Mouse (Mus musculus) small intestine, adult 2 months (tissue): ENCODE measurements around the gene Psmf1. TPM values are rescaled to one million over a fixed set of nuclear protein-coding genes. Genes with fewer than 3 reads are reported as not detected.
A peak's percentile ranks its signal among the peaks of the same experiment; 100 is the strongest.

Experiments
- H3K27ac ChIP-seq: fragments of 200-500 bp; 2 replicates; pipeline ENCODE4 v1.5.1; 2012; ENCODE audit warnings: low read depth, low read length, control low read depth, inconsistent platforms; ENCODE audit not compliant: insufficient read depth
- H3K27me3 ChIP-seq: fragments of 200-500 bp; 2 replicates; pipeline ENCODE4 v1.6.1; 2012; ENCODE audit warnings: mild to moderate bottlenecking, moderate library complexity, low read length, inconsistent platforms; ENCODE audit not compliant: control insufficient read depth, insufficient read depth
- H3K36me3 ChIP-seq: fragments of 200-500 bp; 2 replicates; pipeline ENCODE4 v1.6.1; 2012; ENCODE audit warnings: mild to moderate bottlenecking, low read length, control low read depth, inconsistent platforms; ENCODE audit not compliant: control insufficient read depth, insufficient read depth
- H3K4me1 ChIP-seq: fragments of 200-500 bp; 2 replicates; pipeline ENCODE4 v1.6.1; 2012; ENCODE audit warnings: low read length, inconsistent platforms, mixed read lengths; ENCODE audit not compliant: control insufficient read depth, insufficient read depth, insufficient read length
- H3K4me3 ChIP-seq: fragments of 200-500 bp; 2 replicates; pipeline ENCODE4 v1.5.1; 2012; ENCODE audit warnings: low read depth, mild to moderate bottlenecking, control low read depth, inconsistent platforms, low read length, moderate library complexity
- CTCF ChIP-seq: fragments of 200-500 bp; IDR thresholded peaks from 2 replicates; pipeline ENCODE4 v1.5.1; 2012; ENCODE audit warnings: low read depth, mild to moderate bottlenecking, control low read depth, inconsistent platforms, low read length, moderate library complexity, mixed read lengths; ENCODE audit not compliant: insufficient replicate concordance, insufficient read length; ENCODE audit errors: extremely low read depth
- POLR2A ChIP-seq: fragments of 200-500 bp; IDR thresholded peaks from 2 replicates; pipeline ENCODE4 v1.6.1; 2012; ENCODE audit warnings: low read depth, mild to moderate bottlenecking, control low read depth, inconsistent platforms, low read length, moderate library complexity
- WGBS: fragments of 180-500 bp; shearing (Covaris S2); methylation state at CpG from one replicate; pipeline ENCODE4 v1.1.7; 2018; 5-methylcytosine and 5-hydroxymethylcytosine counted together
- polyA plus RNA-seq: library from polyadenylated mRNA; depleted of rRNA; stranded (reverse); fragments of >200 nt; gene quantifications from 2 replicates; pipeline ENCODE4 v1.2.3, GENCODE M21; 2012; rRNA removed

Psmf1 gene
- polyA plus RNA-seq, 1 experiment = 45.1 TPM

DNA sequence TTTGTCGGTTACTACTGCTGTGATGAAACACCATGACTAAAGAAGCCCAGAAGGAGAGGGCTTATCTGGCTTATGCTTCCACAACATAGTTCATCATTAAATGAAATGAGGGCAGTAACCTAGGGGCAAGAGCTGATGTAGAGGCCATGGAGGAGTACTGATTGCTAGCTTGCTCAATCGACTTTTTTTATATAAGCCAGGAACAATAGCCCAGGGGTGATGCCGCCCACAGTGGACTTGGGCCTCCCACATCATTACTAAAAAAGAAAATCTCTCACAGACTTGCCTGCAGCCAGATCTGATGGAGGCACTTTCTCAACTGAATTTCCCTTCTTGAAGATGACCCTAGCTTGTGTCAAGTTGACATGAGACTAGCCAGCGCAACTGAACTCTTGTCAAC lies 61.0 kb downstream of the Psmf1 start:
- H3K4me1 ChIP-seq = no peaks in the 10 kb centered on the region
- 73% methylated on average over 4 of the region's 4 CpGs for WGBS
- H3K4me3 ChIP-seq = no peak overlapping the region
- H3K27me3 ChIP-seq = no peaks in the 10 kb centered on the region
- H3K36me3 ChIP-seq = no peaks in the 10 kb centered on the region
- no peak overlapping the region for H3K27ac ChIP-seq
- TF ChIP-seq POLR2A = no peak
- TF ChIP-seq CTCF = no peak

DNA sequence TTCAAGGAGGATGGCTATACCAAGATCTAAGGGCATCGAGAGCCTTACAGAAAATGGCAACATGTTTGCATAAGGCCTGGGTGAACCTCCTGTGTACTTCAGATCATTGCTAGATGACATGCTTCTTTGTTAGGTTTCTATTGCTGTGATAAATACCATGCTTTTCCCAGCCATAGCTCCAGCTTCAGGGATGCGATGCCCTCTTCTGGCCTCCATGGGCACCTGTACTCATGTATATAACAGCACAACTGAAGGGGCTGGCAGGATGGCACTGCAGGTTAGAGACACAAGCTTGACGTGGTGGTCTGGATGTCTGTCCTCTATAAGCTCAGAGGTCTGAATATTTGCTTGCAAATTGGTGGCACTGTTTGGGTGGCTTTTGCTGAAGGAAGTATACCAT lies 61.6 kb downstream of the Psmf1 start:
- Histone ChIP-seq H3K27me3 (no peaks in the 10 kb centered on the region), H3K4me1 (no peaks in the 10 kb centered on the region)

DNA sequence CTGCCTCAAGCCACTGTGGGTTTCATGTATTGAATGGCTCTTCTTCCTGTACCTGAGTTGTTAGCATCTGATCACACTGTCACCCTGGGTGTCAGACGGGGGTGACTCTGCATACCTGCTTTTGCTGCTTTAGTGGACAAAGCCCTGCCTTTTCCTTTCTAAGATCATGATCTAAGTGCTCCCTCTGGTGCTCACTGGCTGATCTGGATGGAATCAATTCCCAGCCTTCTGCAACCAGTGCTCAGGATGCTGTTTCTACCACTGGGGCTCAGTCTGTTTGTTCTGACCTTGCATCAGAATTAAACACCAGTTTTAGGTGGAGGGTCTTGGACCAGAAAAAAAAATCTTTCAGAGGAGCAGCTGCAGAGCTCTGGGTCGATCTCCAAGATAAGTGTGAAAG lies 67.8 kb downstream of the Psmf1 start:
- WGBS = 44% methylated on average over 2 of the region's 2 CpGs
- Histone ChIP-seq H3K4me3 (no peak overlapping the region), H3K27me3 (no peaks in the 10 kb centered on the region), H3K36me3 (no peaks in the 10 kb centered on the region), H3K4me1 (no peaks in the 10 kb centered on the region), H3K27ac (no peak overlapping the region)
- TF ChIP-seq CTCF (peak; percentile 44; the same call in 1 of the 2 replicates), POLR2A (no peak)

More for the DNA sequence above, 61.6 kb downstream of the Psmf1 start:
- Histone ChIP-seq H3K36me3 (no peaks in the 10 kb centered on the region), H3K4me3 (no peak overlapping the region), H3K27ac (no peak overlapping the region)
- 43% methylated on average over 3 of the region's 3 CpGs for WGBS
- no peak for TF ChIP-seq POLR2A
- peak; percentile 56; the same call in 1 of the 2 replicates for TF ChIP-seq CTCF

DNA sequence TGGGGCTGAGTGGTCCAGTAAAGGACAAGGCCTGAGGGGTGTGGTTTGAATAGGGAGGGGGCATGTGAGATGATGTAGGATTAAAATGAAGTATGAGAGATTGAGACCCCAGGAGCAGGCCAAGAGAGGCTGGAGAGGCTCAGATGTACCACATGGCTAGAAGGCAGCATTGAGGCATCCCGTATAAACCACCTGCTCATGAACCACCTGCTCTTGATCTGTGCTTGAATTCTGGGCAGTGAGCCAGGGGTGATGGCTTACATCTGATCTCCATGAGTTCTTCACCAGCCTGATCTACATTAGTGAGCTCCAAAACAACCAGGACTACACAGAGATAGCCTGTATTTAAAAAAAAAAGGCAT lies 73.0 kb downstream of the Psmf1 start:
- TF ChIP-seq CTCF (no peak), POLR2A (no peak)
- 14% methylated on average over 1 of the region's 1 CpGs for WGBS
- no peaks in the 10 kb centered on the region for H3K27me3 ChIP-seq
- no peak overlapping the region for H3K4me3 ChIP-seq
- no peak overlapping the region for H3K27ac ChIP-seq
- H3K4me1 ChIP-seq = peaks cover 5% of the 10 kb centered on the region
- H3K36me3 ChIP-seq = no peaks in the 10 kb centered on the region

DNA sequence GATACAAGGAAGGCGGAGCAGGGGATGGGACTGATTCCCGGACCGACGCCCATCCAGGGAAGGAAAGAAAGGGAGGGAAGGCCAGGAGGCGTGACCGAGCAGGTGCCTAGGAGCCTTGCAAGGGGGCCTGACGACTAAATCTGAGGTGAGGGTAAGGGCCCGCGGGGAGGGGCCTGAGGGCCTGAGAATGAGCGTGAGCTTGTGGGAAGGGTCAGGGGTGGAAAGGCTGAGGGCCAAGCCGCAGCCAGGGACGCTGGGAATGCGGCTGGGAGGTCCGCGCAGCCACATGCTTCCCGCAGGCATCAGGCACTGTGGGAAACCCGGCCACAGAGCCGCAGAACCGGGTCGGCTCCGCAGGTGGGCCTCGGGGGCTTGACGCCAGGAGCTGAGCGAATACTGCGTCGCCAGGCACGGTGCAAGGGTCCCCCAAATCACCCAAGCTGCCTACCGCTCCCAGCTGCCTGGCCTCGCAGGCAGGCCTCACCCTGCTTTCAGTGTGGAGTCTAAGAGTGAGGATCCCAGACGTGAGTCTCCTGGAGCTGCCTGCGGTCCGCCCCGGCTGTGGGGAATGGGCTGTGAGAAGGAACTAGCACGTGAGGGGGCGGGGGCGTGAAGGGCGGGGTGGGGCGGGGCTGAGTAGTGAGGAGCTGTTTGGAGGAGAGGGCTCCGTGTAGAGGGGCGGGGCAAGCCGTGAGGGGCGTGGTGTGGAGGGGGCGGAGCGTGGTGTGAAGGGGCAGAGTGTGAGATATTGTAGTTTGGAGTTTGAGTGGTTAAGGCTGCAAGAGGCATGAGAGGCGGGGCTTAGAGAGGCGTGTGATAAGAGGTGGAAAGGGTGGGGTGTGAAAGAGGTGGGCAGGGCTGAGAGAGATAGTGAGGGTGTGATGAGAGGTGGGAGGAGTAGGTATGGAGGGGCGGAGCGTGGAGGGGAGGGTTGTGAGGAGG lies 73.7 kb downstream of the Psmf1 start:
- TF ChIP-seq POLR2A (no peak), CTCF (no peak)
- no peaks in the 10 kb centered on the region for H3K27me3 ChIP-seq
- H3K27ac ChIP-seq = no peak overlapping the region
- WGBS = 34% methylated on average over 48 of the region's 48 CpGs
- H3K4me1 ChIP-seq = peaks cover 5% of the 10 kb centered on the region
- no peaks in the 10 kb centered on the region for H3K36me3 ChIP-seq
- peak overlapping the region; percentile 23 for H3K4me3 ChIP-seq

DNA sequence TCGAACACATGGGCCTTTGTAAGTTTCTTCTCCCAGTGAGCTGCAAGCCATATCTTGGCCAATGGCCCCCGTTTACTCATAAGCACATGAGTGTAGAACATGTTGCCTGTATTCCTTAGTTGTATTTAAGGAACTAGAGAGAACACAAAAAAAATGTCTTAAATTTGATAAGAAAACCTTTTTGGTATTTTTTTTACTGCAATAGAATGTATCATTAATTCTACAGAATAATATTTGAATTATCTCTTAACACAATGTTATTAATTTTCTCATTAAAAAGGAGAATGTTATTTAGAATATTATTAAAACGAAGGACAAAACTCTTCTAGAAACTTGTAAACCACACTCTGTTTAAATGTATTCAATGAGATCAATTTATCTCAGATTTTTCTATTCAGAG lies 75.6 kb downstream of the Psmf1 start, which contains the start of gene Rad21l:
Gene Rad21l (minus strand): TSS at position 101 of the 400 bp plus-strand sequence.
- WGBS = 68% methylated on average over 3 of the region's 3 CpGs
- Histone ChIP-seq H3K4me3 (no peak within 1 kb of the TSS), H3K36me3 (no peaks in the 10 kb centered on the region), H3K27me3 (no peaks in the 10 kb centered on the region), H3K4me1 (peaks cover 5% of the 10 kb centered on the region), H3K27ac (no peak within 1 kb of the TSS)
- TF ChIP-seq POLR2A (no peak), CTCF (no peak)

Other genes starting within 250 kb of the Psmf1 start
- gene Fkbp1a, start 201.7 kb downstream of the Psmf1 start, polyA plus RNA-seq = 30.6 and 65.0 TPM in 2 replicates
- gene Sdcbp2, start 171.6 kb downstream of the Psmf1 start, polyA plus RNA-seq = 125 and 228 TPM in 2 replicates
- gene Snph, start 111.6 kb downstream of the Psmf1 start, polyA plus RNA-seq = 6.6 and 21.6 TPM in 2 replicates
- not detected in 2 replicates for gene Rad21l, start 75.7 kb downstream of the Psmf1 start, polyA plus RNA-seq
- 0.08 and 0.32 TPM in 2 replicates for gene Tmem74b, start 42.2 kb downstream of the Psmf1 start, polyA plus RNA-seq
- gene Rspo4, start 98.7 kb upstream of the Psmf1 start, polyA plus RNA-seq = 0.04 TPM in 1 of 2 replicates, not detected in the other
- gene Angpt4, start 167.0 kb upstream of the Psmf1 start, polyA plus RNA-seq = 0.15 and 0.25 TPM in 2 replicates
- 10.7 and 14.0 TPM in 2 replicates for gene Fam110a, start 236.0 kb upstream of the Psmf1 start, polyA plus RNA-seq